Mouse (Mus musculus) CH12.LX (cell line): ENCODE measurements around the gene B3galt1. TPM values are rescaled to one million over a fixed set of nuclear protein-coding genes. Genes with fewer than 3 reads are reported as not detected.

ENCODE experiments used
- DNase-seq: peaks from one replicate; pipeline ENCODE4 v3.0.0-alpha.2; 2013; ENCODE audit errors: extremely low read depth
- H3K27ac ChIP-seq: 2 replicates; pipeline ENCODE4 v1.5.1; 2012; ENCODE audit warnings: low read depth, mild to moderate bottlenecking, control low read depth, moderate library complexity; ENCODE audit not compliant: insufficient read depth
- H3K27me3 ChIP-seq: replicated peaks from 2 replicates; pipeline ENCODE3; 2012; ENCODE audit warnings: inconsistent platforms
- H3K36me3 ChIP-seq, 2 experiments: replicated peaks in 1 of 2; 2 replicates each; pipeline versions ENCODE3 to v1.6.1; 2012; ENCODE audit warnings: inconsistent platforms in 1 of 2, low read length in 1 of 2, mild to moderate bottlenecking in 1 of 2, mixed read lengths in 1 of 2, moderate library complexity in 1 of 2; ENCODE audit not compliant: control insufficient read depth in 1 of 2, insufficient read depth in 1 of 2
- H3K4me1 ChIP-seq, 2 experiments: 2 replicates each; pipeline ENCODE4 v1.6.1; 2012; ENCODE audit warnings: inconsistent platforms in 1 of 2, moderate library complexity in 1 of 2; ENCODE audit not compliant: insufficient read depth in 2 of 2, control insufficient read depth in 1 of 2
- H3K4me2 ChIP-seq: 2 replicates; pipeline ENCODE4 v1.6.1; 2012; ENCODE audit warnings: low read depth, mild to moderate bottlenecking, control low read depth; ENCODE audit not compliant: poor library complexity, insufficient read depth, severe bottlenecking
- H3K4me3 ChIP-seq, 3 experiments: fragments of 150-350 bp in 1 of 3; sonication (generic) in 1 of 3; replicated peaks in 1 of 3; 2 replicates each; pipeline versions ENCODE3 to v1.5.1; 2011 to 2012; ENCODE audit warnings: low read depth in 2 of 3, low read length in 2 of 3, mild to moderate bottlenecking in 2 of 3, moderate library complexity in 2 of 3, control low read depth in 1 of 3, improper control_type of control experiment in 1 of 3, inconsistent platforms in 1 of 3, mixed read lengths in 1 of 3; ENCODE audit not compliant: poor library complexity in 1 of 3
- H3K79me2 ChIP-seq: replicated peaks from 2 replicates; pipeline ENCODE4 v1.6.1; 2012; ENCODE audit warnings: mild to moderate bottlenecking, moderate library complexity; ENCODE audit not compliant: control insufficient read depth, poor library complexity, insufficient read depth, severe bottlenecking; ENCODE audit errors: extremely low read depth
- H3K9ac ChIP-seq: 2 replicates; pipeline ENCODE4 v1.6.1; 2012; ENCODE audit warnings: low read depth, mild to moderate bottlenecking, control low read depth, moderate library complexity; ENCODE audit not compliant: insufficient read depth
- H3K9me3 ChIP-seq: replicated peaks from 2 replicates; pipeline ENCODE3; 2012; ENCODE audit warnings: low read length, inconsistent platforms, mixed read lengths
- BHLHE40 ChIP-seq: IDR thresholded peaks from 2 replicates; pipeline ENCODE4 v1.6.1; 2011; ENCODE audit warnings: mild to moderate bottlenecking, low read depth, low read length, improper control_type of control experiment
- CHD1 ChIP-seq: IDR thresholded peaks from 2 replicates; pipeline ENCODE4 v1.6.1; 2012; ENCODE audit warnings: low read depth, low read length, improper control_type of control experiment, inconsistent platforms
- CHD2 ChIP-seq: IDR thresholded peaks from 2 replicates; pipeline ENCODE4 v1.6.1; 2011; ENCODE audit warnings: low read length, improper control_type of control experiment
- ELF1 ChIP-seq: IDR thresholded peaks from 2 replicates; pipeline ENCODE4 v1.6.1; 2014; ENCODE audit warnings: low read depth, mild to moderate bottlenecking, inconsistent platforms, low read length, improper control_type of control experiment
- GABPA ChIP-seq: IDR thresholded peaks from 2 replicates; pipeline ENCODE4 v1.6.1; 2012; ENCODE audit warnings: low read depth, low read length, improper control_type of control experiment, inconsistent platforms; ENCODE audit not compliant: insufficient replicate concordance
- HCFC1 ChIP-seq: IDR thresholded peaks from 2 replicates; pipeline ENCODE4 v1.6.1; 2012; ENCODE audit warnings: low read depth, mild to moderate bottlenecking, inconsistent platforms, low read length, improper control_type of control experiment
- JUN ChIP-seq: IDR thresholded peaks from 2 replicates; pipeline ENCODE4 v1.6.1; 2011; ENCODE audit warnings: low read depth, mild to moderate bottlenecking, low read length, improper control_type of control experiment, moderate library complexity; ENCODE audit not compliant: insufficient read depth
- MAFK ChIP-seq: IDR thresholded peaks from 2 replicates; pipeline ENCODE4 v1.6.1; 2011; ENCODE audit warnings: low read length, improper control_type of control experiment; ENCODE audit not compliant: insufficient replicate concordance
- MEF2A ChIP-seq: IDR thresholded peaks from 2 replicates; pipeline ENCODE4 v1.6.1; 2014; ENCODE audit warnings: low read depth, mild to moderate bottlenecking, inconsistent platforms, low read length, improper control_type of control experiment, borderline replicate concordance
- MXI1 ChIP-seq: IDR thresholded peaks from 2 replicates; pipeline ENCODE4 v1.6.1; 2011; ENCODE audit warnings: mild to moderate bottlenecking, low read depth, low read length, improper control_type of control experiment
- NRF1 ChIP-seq: IDR thresholded peaks from 2 replicates; pipeline ENCODE4 v1.6.1; 2014; ENCODE audit warnings: low read depth, mild to moderate bottlenecking, inconsistent platforms, low read length, improper control_type of control experiment, moderate library complexity
- PAX5 ChIP-seq: IDR thresholded peaks from 2 replicates; pipeline ENCODE4 v1.6.1; 2012; ENCODE audit warnings: low read length, inconsistent platforms, mixed read lengths
- POLR2AphosphoS2 ChIP-seq: IDR thresholded peaks from 2 replicates; pipeline ENCODE4 v1.6.1; 2011; ENCODE audit warnings: low read depth, low read length, improper control_type of control experiment
- RAD21 ChIP-seq: IDR thresholded peaks from 2 replicates; pipeline ENCODE4 v1.6.1; 2011; ENCODE audit warnings: low read depth, mild to moderate bottlenecking, low read length, improper control_type of control experiment, moderate library complexity
- RCOR1 ChIP-seq: conservative IDR thresholded peaks from 2 replicates; pipeline ENCODE4 v1.6.1; 2012; ENCODE audit warnings: low read depth, mild to moderate bottlenecking, inconsistent platforms, low read length, improper control_type of control experiment
- SIN3A ChIP-seq: IDR thresholded peaks from 2 replicates; pipeline ENCODE4 v1.6.1; 2012; ENCODE audit warnings: low read length, improper control_type of control experiment, inconsistent platforms
- TBP ChIP-seq: conservative IDR thresholded peaks from 2 replicates; pipeline ENCODE4 v1.6.1; 2011; ENCODE audit warnings: low read depth, low read length, improper control_type of control experiment
- UBTF ChIP-seq: IDR thresholded peaks from 2 replicates; pipeline ENCODE4 v1.6.1; 2012; ENCODE audit warnings: low read depth, mild to moderate bottlenecking, inconsistent platforms, low read length, improper control_type of control experiment, moderate library complexity
- ZC3H11A ChIP-seq: IDR thresholded peaks from 2 replicates; pipeline ENCODE4 v1.6.1; 2012; ENCODE audit warnings: low read depth, mild to moderate bottlenecking, inconsistent platforms, low read length, improper control_type of control experiment
- ZKSCAN1 ChIP-seq: IDR thresholded peaks from 2 replicates; pipeline ENCODE4 v1.6.1; 2012; ENCODE audit warnings: low read depth, inconsistent platforms, low read length, improper control_type of control experiment, borderline replicate concordance
- ZMIZ1 ChIP-seq: IDR thresholded peaks from 2 replicates; pipeline ENCODE4 v1.6.1; 2012; ENCODE audit warnings: low read depth, mild to moderate bottlenecking, inconsistent platforms, low read length, improper control_type of control experiment
- ZNF384 ChIP-seq: IDR thresholded peaks from 2 replicates; pipeline ENCODE4 v1.6.1; 2012; ENCODE audit warnings: low read depth, low read length, improper control_type of control experiment, inconsistent platforms
- dilution Hi-C: fragments of 300-500 bp; cut with MboI; formaldehyde crosslinking; loops from 2 replicates; pipeline ENCODE4 v1.14.3; 2020; ENCODE audit warnings: low sequenced_read_pairs; ENCODE audit not compliant: extremely low pct_unique_long_range_greater_than_20kb, extremely low pct_ligation_motif_present
- in situ Hi-C: fragments of 300-500 bp; cut with MboI; formaldehyde crosslinking; loops from 3 replicates; pipeline ENCODE4 v1.14.3; 2019; ENCODE audit warnings: low sequenced_read_pairs, low pct_ligation_motif_present, low pct_unique_long_range_greater_than_20kb, mixed read lengths
- polyA plus RNA-seq: library from polyadenylated mRNA; unstranded; fragments of >175 nt; gene quantifications from 2 replicates; pipeline ENCODE4 v1.2.1, GENCODE M21; 2012; ENCODE audit warnings: low read depth; ENCODE audit not compliant: insufficient read length
- total RNA-seq, 2 experiments: library from RNA; depleted of rRNA; stranded (reverse); fragments of 300-350 nt in 1 of 2; fragments of >200 nt in 1 of 2; gene quantifications; 2 replicates each; pipeline ENCODE4 v1.2.3; 2012 to 2014

B3galt1 gene
- total and polyA plus RNA-seq, 3 experiments: not detected

DNA sequence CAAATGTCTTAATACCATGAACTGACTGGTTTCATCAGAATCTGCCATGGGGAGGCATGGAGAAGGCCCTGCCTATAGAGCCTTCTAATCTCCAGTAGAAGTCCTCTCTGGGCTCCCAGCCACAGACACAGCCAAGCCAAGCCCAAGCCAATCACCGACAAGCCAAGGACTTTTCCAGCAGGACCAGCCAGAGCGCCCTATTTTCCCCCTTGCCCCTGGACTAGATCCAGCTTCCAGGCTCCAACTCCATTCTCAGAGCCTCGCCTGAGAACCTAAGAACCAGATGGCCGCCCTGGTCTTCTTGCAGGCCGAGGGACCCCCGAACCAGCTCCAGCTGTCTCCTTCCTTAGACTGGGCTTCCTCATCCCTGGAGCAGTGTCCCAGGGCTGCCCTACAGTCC, 26.2 kb upstream of the B3galt1 start:
- Histone ChIP-seq H3K4me1 (no peaks in the 10 kb centered on the region), H3K4me2 (no peak overlapping the region), H3K79me2 (no peaks in the 10 kb centered on the region), H3K27ac (no peak overlapping the region), H3K9ac (no peak overlapping the region), H3K36me3 (no peaks in the 10 kb centered on the region), H3K9me3 (peaks cover 56% of the 10 kb centered on the region), H3K27me3 (no peaks in the 10 kb centered on the region), H3K4me3 (no peak overlapping the region)
- dilution Hi-C loops (no loop called here), in situ Hi-C loops (no loop called here)
- no peak for DNase-seq
- TF ChIP-seq SIN3A (no peak), MXI1 (no peak), JUN (no peak), ZNF384 (no peak), MEF2A (no peak), RAD21 (no peak), GABPA (no peak), HCFC1 (no peak), ZKSCAN1 (no peak)

DNA sequence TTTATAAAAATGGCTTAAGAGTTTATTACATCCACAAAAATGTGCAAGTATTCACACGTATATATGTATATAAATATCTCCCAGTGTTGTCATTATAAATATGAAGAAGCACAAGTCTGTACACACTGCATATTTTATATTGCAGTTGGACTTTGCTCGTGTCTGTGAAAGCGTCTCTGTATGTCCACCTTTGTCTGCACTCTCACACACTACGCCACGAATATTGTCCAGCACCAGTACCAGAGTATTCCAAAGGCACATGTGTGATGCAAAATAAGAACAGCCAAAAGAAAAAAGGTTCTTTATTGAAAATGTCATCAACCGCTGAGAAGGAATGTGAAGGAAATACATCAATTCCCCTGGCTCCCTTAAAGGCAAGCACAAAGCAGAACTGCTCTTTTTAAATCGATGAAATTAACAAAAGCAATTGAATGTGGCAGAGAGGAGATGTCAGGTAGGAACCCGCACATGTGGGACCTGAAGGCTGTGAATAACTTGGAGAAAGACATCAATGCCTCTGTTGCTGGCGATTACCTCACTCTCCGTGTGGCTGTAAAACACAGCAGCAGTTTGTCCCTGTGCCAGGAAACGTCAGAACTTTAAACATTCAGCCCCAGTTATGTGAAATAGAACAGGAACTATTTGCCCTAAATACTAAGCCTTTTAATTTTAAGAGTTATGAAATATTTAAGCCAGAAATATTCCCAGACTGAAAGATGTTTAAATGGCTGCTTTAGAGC, 23.5 kb upstream of the B3galt1 start:
- Histone ChIP-seq H3K9ac (no peak overlapping the region), H3K79me2 (no peaks in the 10 kb centered on the region), H3K4me1 (no peaks in the 10 kb centered on the region), H3K9me3 (peaks cover 54% of the 10 kb centered on the region), H3K4me3 (no peak overlapping the region), H3K27me3 (no peaks in the 10 kb centered on the region), H3K36me3 (no peaks in the 10 kb centered on the region), H3K27ac (no peak overlapping the region), H3K4me2 (no peak overlapping the region)
- no peak for DNase-seq
- in situ Hi-C loops (no loop called here), dilution Hi-C loops (no loop called here)
- no peak for TF ChIP-seq CHD1
- TF ChIP-seq UBTF: no peak
- no peak for TF ChIP-seq MAFK
- no peak for TF ChIP-seq PAX5
- TF ChIP-seq ZMIZ1: no peak
- TF ChIP-seq ZC3H11A: no peak
- TF ChIP-seq ZNF384: no peak
- TF ChIP-seq CHD2: no peak
- no peak for TF ChIP-seq NRF1
- no peak for TF ChIP-seq TBP
- no peak for TF ChIP-seq JUN
- TF ChIP-seq BHLHE40: no peak
- TF ChIP-seq SIN3A: no peak
- TF ChIP-seq MXI1: no peak
- TF ChIP-seq ELF1: no peak
- no peak for TF ChIP-seq POLR2AphosphoS2
- TF ChIP-seq RCOR1: no peak
- TF ChIP-seq HCFC1: no peak
